Mouse (Mus musculus) embryonic facial prominence, embryonic 11.5 days (tissue): ENCODE measurements around the gene Pfas. TPM values are rescaled to one million over a fixed set of nuclear protein-coding genes. Genes with fewer than 3 reads are reported as not detected.
"Not testable (repeated sequence)": the region's sequence is repeated elsewhere in the genome, so short reads cannot be mapped to it uniquely, and the experiment has no call there.

Experiments
- ATAC-seq: fragments of 200-750 bp; cut with Nextera tagmentation; replicated peaks from 2 replicates; pipeline ENCODE4 v1.8.0; 2017; ENCODE audit warnings: low read depth; ENCODE audit not compliant: insufficient number of reproducible peaks, low FRiP score, low TSS enrichment
- DNase-seq: peaks from one replicate; pipeline ENCODE4 v3.0.0-alpha.2; 2015; ENCODE audit warnings: low spot score
- H3K27ac ChIP-seq: fragments of 300-500 bp; sonication (generic); replicated peaks from 2 replicates; pipeline ENCODE4 v1.5.1; 2014; ENCODE audit warnings: mild to moderate bottlenecking, low read depth, low read length, control low read depth
- H3K27me3 ChIP-seq: fragments of 300-500 bp; sonication (generic); 2 replicates; pipeline ENCODE4 v1.6.1; 2014; ENCODE audit warnings: mild to moderate bottlenecking, low read length, moderate library complexity, mixed read lengths; ENCODE audit not compliant: control insufficient read depth, insufficient read depth
- H3K36me3 ChIP-seq: fragments of 300-500 bp; sonication (generic); replicated peaks from 2 replicates; pipeline ENCODE4 v1.6.1; 2014; ENCODE audit warnings: low read depth, mild to moderate bottlenecking, low read length, moderate library complexity, mixed read lengths; ENCODE audit not compliant: control insufficient read depth, insufficient read depth
- H3K4me1 ChIP-seq: fragments of 300-500 bp; sonication (generic); 2 replicates; pipeline ENCODE4 v1.6.1; 2014; ENCODE audit warnings: low read length, mixed read lengths; ENCODE audit not compliant: control insufficient read depth, insufficient read depth
- H3K4me2 ChIP-seq: fragments of 300-500 bp; sonication (generic); 2 replicates; pipeline ENCODE4 v1.6.1; 2014; ENCODE audit warnings: low read depth, mild to moderate bottlenecking, control low read depth, low read length, moderate library complexity
- H3K4me3 ChIP-seq: fragments of 300-500 bp; sonication (generic); 2 replicates; pipeline ENCODE4 v1.5.1; 2014; ENCODE audit warnings: low read depth, low read length, control low read depth
- H3K9ac ChIP-seq: fragments of 300-500 bp; sonication (generic); replicated peaks from 2 replicates; pipeline ENCODE4 v1.6.1; 2014; ENCODE audit warnings: mild to moderate bottlenecking, control low read depth, low read length
- H3K9me3 ChIP-seq: fragments of 300-500 bp; sonication (generic); replicated peaks from 2 replicates; pipeline ENCODE4 v1.6.1; 2016; ENCODE audit warnings: mild to moderate bottlenecking, low read length, inconsistent platforms, mixed read lengths; ENCODE audit not compliant: control insufficient read depth
- WGBS: fragments of 180-500 bp; shearing (Covaris S2); extraction: QIAGEN DNeasy Blood & Tissue Kit; methylation state at CpG from one replicate; pipeline ENCODE4 v1.1.7; 2014; 5-methylcytosine and 5-hydroxymethylcytosine counted together
- polyA plus RNA-seq: library from polyadenylated mRNA; unstranded; fragments of >200 nt; fragmentation: Nextera tagmentation; extraction: Ambion mirVana; gene quantifications from 2 replicates; pipeline ENCODE4 v1.2.1, GENCODE M21; 2014

The Pfas gene
- polyA plus RNA-seq, 1 experiment from 2014 or later: 34.8 TPM

DNA sequence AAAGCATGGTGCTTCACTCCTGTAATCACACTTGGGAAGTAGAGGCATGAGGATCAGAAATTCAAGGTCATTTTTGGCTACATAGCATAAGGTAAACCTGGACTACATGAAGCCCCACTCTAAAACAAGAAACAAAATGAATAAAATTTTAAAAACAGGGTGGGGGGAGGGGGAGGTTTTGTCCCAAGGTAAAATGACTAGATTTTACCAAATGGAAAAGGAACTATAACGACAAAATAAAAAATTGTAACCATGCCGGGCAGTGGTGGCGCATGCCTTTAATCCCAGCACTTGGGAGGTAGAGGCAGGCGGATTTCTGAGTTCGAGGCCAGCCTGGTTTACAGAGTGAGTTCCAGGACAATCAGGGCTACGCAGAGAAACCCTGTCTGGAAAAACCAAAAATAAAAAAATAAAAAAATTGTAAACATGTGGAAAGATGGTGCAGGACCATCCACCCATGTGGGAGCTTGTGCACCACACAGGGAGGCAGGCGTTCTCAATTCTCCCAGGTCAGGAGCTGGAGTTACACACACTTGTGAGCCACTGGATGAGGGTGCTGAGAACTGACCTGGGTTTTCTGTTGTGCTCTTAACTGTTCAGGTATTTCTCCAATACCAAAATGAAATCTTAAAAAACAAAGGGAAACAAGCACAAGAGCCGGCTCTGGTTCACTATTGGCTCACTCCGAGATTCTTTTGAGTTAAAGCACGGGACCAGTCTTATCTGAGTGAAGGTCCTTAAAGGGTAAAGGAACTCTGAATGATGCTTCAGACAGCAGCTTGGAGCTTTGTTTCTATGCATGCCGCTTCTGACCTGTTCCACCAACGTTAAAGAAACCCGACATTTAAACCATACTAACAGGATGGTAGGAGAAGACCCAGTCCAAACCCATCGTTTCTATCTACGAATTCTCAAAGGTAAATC lies 2.4 kb upstream of the Pfas start:
- DNase-seq (no peak), ATAC-seq (no peak)
- Histone ChIP-seq H3K4me2 (no peak overlapping the region), H3K9ac (no peak overlapping the region), H3K27ac (no peak overlapping the region), H3K4me1 (no peaks in the 10 kb centered on the region; the same call in 1 of the 2 replicates), H3K4me3 (no peak overlapping the region), H3K9me3 (no peaks in the 10 kb centered on the region), H3K36me3 (no peaks in the 10 kb centered on the region), H3K27me3 (no peaks in the 10 kb centered on the region)
- WGBS: 90% methylated on average over 15 of the region's 15 CpGs

DNA sequence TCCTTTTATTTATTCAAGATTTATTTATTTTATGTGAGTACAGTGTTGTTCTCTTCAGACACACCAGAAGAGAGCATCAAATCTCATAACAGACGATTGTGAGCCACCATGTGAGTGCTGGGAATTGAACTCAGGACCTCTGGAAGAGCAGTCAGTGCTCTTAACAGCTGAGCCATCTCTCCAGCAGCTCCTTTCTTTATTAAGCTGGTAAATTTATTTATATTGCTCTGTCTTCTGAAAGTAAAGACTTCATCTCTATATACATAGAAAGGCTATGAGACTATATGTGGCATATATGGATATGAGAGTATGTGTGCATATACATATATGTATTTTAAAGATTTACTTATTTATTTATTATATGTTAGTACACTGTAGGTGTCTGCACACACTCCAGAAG lies 1.2 kb upstream of the Pfas start:
- DNase-seq: no peak
- Histone ChIP-seq H3K27me3 (no peaks in the 10 kb centered on the region), H3K4me3 (no peak overlapping the region), H3K4me1 (no peaks in the 10 kb centered on the region; the same call in 1 of the 2 replicates), H3K27ac (no peak overlapping the region), H3K4me2 (no peak overlapping the region), H3K9me3 (no peaks in the 10 kb centered on the region), H3K9ac (no peak overlapping the region), H3K36me3 (no peaks in the 10 kb centered on the region)
- no peak for ATAC-seq
- whole genome bisulfite sequencing: 91% methylated on average over 1 of the region's 1 CpGs

DNA sequence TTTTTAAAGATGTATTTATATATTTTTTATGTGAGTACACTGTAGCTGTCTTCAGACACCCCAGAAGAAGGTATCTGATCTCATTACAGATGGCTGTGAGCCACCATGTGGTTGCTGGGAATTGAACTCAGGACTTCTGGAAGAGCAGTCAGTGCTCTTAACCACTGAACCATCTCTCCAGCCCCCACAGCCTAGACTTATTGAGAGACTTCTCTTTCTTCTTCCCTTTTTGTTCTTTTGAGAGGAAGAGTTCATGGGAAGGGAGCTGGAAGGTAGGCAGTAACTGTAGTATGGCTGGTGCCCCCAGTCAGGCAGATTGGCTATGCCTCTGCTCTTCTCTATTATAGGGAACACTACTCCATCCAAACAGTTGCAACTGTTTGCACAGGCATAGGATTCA lies 1.7 kb downstream of the Pfas start:
- not testable (repeated sequence) for H3K36me3 ChIP-seq, H3K4me2 ChIP-seq, H3K9ac ChIP-seq, H3K4me1 ChIP-seq, H3K27ac ChIP-seq, H3K4me3 ChIP-seq, ATAC-seq, DNase-seq, H3K9me3 ChIP-seq, H3K27me3 ChIP-seq

DNA sequence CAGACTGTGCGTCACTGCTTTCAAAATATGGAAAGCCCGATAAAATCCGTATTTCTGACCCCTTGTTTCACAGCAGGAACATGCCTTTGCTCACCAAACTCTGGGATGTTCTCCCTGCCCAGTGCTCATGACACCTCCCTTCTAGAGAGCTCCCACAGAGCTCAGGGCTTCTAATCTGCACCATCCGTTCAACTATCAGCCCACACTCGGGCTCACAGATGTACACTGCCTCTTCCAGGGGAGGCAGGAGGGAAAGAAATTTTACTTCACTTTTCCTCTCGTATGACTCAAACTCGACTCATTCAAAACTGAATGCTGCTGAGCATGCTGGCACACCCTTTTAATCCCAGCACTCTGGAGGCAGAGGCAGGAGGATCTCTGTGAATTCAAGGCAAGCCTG lies 3.1 kb downstream of the Pfas start:
- peaks cover 5% of the 10 kb centered on the region for H3K36me3 ChIP-seq

DNA sequence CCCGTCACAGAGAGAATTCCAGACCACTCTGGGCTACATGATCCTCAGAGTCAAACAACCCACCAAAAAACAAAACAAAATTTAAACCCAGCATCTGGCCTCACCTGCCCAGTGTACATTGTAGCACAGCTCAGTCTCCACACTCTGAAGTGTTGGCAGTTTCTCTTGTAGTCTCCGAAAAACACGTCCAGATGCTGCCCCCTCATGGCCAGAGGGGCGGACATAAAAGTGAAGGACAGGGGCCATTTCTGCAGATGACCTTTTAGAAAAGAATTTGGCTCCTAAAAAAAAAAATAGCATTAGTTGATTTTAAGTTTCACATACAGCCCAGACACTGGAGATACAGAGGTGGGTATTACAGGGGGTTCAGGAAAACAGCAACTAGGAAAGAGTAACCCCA lies 4.7 kb downstream of the Pfas start:
- peaks cover 9% of the 10 kb centered on the region for H3K36me3 ChIP-seq
- no peaks in the 10 kb centered on the region for H3K27me3 ChIP-seq
- DNase-seq (no peak), ATAC-seq (no peak)
- H3K27ac ChIP-seq: no peak overlapping the region
- no peaks in the 10 kb centered on the region for H3K9me3 ChIP-seq
- H3K4me3 ChIP-seq: no peak overlapping the region
- H3K4me1 ChIP-seq: no peaks in the 10 kb centered on the region
- 59% methylated on average over 4 of the region's 4 CpGs for WGBS
- H3K9ac ChIP-seq: no peak overlapping the region
- H3K4me2 ChIP-seq: no peak overlapping the region

More for the DNA sequence above, 3.1 kb downstream of the Pfas start:
- Histone ChIP-seq H3K27ac (no peak overlapping the region), H3K4me2 (no peak overlapping the region), H3K9ac (no peak overlapping the region), H3K9me3 (no peaks in the 10 kb centered on the region), H3K27me3 (no peaks in the 10 kb centered on the region), H3K4me1 (no peaks in the 10 kb centered on the region), H3K4me3 (no peak overlapping the region)
- DNase-seq (no peak), ATAC-seq (no peak)
- 94% methylated on average over 7 of the region's 7 CpGs for WGBS

DNA sequence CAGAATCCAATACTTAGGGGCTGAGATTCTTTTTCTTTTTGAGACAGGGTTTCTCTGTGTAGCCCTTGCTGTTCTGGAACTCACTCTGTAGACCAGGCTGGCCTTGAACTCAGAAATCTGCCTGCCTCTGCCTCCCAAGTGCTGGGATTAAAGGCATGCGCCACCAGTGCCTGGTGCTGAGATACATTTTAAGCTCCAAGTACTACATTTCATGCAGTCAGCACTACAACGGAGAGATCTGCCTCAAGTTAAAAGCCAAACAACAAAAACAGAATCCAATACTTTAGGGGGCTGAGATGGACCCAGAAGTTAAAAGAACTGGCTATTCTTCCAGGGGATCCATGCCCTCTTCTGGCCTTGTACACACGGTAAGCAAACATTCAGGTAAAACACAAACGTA lies 5.5 kb downstream of the Pfas start:
- not testable (repeated sequence) for H3K27ac ChIP-seq, H3K9me3 ChIP-seq, DNase-seq, H3K27me3 ChIP-seq, H3K4me1 ChIP-seq, ATAC-seq, H3K36me3 ChIP-seq, H3K4me2 ChIP-seq, H3K4me3 ChIP-seq, H3K9ac ChIP-seq
- WGBS: 89% methylated on average over 4 of the region's 4 CpGs

DNA sequence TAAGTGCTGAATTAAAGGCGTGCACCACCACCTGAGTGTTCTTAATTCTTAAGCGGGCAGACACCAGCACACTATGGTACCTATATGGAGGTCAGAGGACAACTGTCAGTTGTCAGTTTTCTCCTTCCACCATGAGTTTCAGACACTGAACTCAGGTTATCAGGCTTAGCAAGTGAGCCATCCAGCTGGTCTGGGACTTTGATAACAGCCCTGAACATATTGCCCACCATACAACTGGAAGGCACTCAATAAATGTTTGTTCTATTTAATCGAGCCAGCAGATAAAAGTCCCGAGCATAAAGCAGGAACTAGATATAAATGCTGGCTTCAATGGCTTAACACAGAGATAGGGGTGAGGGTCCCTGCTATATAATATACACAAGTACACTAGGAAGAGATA lies 11.2 kb downstream of the Pfas start:
- Histone ChIP-seq H3K36me3 (peaks cover 25% of the 10 kb centered on the region), H3K9me3 (no peaks in the 10 kb centered on the region), H3K4me2 (no peak overlapping the region), H3K9ac (no peak overlapping the region), H3K27me3 (no peaks in the 10 kb centered on the region), H3K4me1 (no peaks in the 10 kb centered on the region), H3K4me3 (no peak overlapping the region), H3K27ac (no peak overlapping the region)
- DNase-seq (no peak), ATAC-seq (no peak)
- 88% methylated on average over 4 of the region's 4 CpGs for WGBS

DNA sequence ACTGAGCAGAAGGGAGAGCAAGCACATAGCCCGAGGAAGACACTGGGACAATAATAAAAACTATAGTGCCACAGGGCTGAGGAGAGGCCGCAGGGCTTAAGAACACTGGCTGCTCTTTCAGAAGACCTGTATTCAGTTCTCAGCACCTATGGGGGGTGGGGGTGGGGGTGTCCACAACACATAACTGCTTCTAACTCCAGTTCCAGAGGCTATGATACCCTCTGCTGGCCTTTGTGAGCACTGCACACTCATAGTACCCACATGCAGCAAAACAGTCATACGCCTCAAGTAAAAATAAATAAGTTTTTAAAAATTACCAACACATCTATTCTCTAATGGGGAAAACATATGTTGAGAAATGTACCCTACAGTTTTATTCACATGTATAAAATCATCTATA lies 13.9 kb downstream of the Pfas start:
- no peaks in the 10 kb centered on the region for H3K9me3 ChIP-seq
- WGBS: 95% methylated on average over 3 of the region's 3 CpGs
- H3K36me3 ChIP-seq: peaks cover 25% of the 10 kb centered on the region
- no peak overlapping the region for H3K27ac ChIP-seq
- DNase-seq (no peak), ATAC-seq (no peak)
- H3K4me3 ChIP-seq: no peak overlapping the region
- no peaks in the 10 kb centered on the region for H3K27me3 ChIP-seq
- H3K9ac ChIP-seq: no peak overlapping the region
- no peak overlapping the region for H3K4me2 ChIP-seq
- no peaks in the 10 kb centered on the region for H3K4me1 ChIP-seq
